ENCODE assay signal across 8 mouse cellular contexts in the genomic region with DNA sequence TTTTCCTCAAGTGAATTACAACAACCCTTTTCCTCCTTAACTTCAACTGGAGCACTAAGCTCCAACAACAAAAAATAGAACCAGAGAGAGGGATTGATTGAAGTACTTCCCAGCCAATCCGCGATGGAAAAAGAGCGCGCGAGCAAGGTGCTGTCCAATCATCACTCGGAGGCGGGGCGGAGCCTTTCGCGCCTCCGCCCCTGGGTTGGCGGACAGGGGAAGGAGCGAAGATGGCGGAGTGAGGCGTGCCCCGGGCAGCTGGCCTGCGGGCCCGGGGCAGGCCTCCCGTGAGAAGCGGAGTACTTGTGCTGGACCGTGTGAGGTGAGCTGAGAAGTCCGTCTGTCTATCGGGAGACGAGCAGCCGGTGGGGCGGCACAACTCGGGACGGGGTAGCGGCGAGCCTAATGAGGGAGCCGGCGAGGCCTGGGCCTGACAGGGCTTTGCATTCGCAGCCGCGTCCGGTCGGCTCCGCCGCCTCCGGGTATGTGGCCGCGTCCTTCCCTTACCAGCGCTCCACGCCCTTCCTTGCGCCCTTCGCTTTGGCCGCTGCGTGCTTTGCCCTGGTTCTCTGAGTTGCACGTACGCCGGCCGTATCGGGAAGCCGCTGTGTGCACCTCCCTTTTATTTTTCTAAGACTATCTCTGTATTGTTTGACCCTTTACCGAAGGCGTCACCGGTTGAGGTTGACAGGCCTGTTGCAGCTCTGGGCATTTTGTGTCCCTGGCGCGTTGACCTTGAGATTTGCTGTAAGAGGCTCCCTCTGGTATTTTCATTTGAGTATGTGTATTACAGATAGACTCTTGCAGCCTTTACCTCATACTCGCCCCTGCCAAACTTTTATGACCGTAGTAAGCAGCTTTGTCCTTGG. TPM values are rescaled to one million over a fixed set of nuclear protein-coding genes. Genes with fewer than 3 reads are reported as not detected.
DNase-seq lines count a peak whose midpoint lies in the region; ATAC-seq lines count a peak whose summit lies in the region.

No protein-coding gene starts in this region.

- no peaks in the 10 kb centered on the region for H3K9me3 ChIP-seq in hindbrain, embryonic 16.5 days (ENCODE audit: control insufficient read depth, low read length)

- no peaks in the 10 kb centered on the region for H3K27me3 ChIP-seq in hindbrain, embryonic 16.5 days (replicated peaks; ENCODE audit: control insufficient read depth, insufficient read depth, low read length)

- peaks cover 51% of the 10 kb centered on the region for H3K79me2 ChIP-seq in macrophage (ENCODE audit: inconsistent target)

- peaks cover 16% of the 10 kb centered on the region for H3K36me3 ChIP-seq in hindbrain, embryonic 16.5 days (ENCODE audit: control insufficient read depth, insufficient read depth, low read length)
- peaks cover 18% of the 10 kb centered on the region for H3K36me3 ChIP-seq in macrophage (ENCODE audit: inconsistent target)

- ATAC-seq in hindbrain, embryonic 16.5 days = peak; percentile 99

- H3K27ac ChIP-seq in hindbrain, embryonic 16.5 days (ENCODE audit: low read depth, low read length) = peak overlapping the region; percentile 92
- H3K27ac ChIP-seq in macrophage = peak overlapping the region; percentile 65

- WGBS in hindbrain, embryonic 16.5 days = 0% methylated on average over 59 of the region's 61 CpGs
- WGBS in macrophage (ENCODE audit: missing documents) = under 1% methylated on average over 53 of the region's 61 CpGs

- peak overlapping the region; percentile 75 for H3K4me2 ChIP-seq in hindbrain, embryonic 16.5 days (ENCODE audit: low read length)

- peak; percentile 87 for DNase-seq in WW6 (ENCODE audit: low read depth, low spot score)
- peak; percentile 96 to 99 for DNase-seq in cerebellum, postnatal 4 days (ENCODE audit: low spot score in 2 of 2)
- DNase-seq in gastrocnemius, adult 18-20 months (ENCODE audit: low spot score) = peak; percentile 99
- peak; percentile 99 for DNase-seq in left cerebral cortex, adult 18-20 months (ENCODE audit: low spot score in 2 of 2)
- DNase-seq in right cerebral cortex, adult 18-20 months = peak; percentile 98
- DNase-seq in urinary bladder, postnatal 10 days (ENCODE audit: low spot score) = peak; percentile 87

- H3K9ac ChIP-seq in hindbrain, embryonic 16.5 days (ENCODE audit: low read depth, low read length) = peak overlapping the region; percentile 95

- H3K4me1 ChIP-seq in hindbrain, embryonic 16.5 days (ENCODE audit: control insufficient read depth, insufficient read depth, low read depth, low read length) = peaks cover 12% of the 10 kb centered on the region

- peak overlapping the region; percentile 90 for H3K4me3 ChIP-seq in hindbrain, embryonic 16.5 days (ENCODE audit: low read length)
- peak overlapping the region; percentile 88 for H3K4me3 ChIP-seq in macrophage (ENCODE audit: inconsistent target)

RNA-seq across cellular contexts. Expression of a gene that starts 23.8 kb away (rescaled TPM):
- total RNA-seq in gastrocnemius, adult 18-20 months (2021) = under 1 TPM; 0.07 to 0.21 TPM
- 13.0 and 16.1 TPM in 2 replicates for polyA plus RNA-seq in hindbrain, embryonic 16.5 days (2015; fragmentation: Nextera tagmentation; extraction: Ambion mirVana)
- under 1 TPM; 0.28 to 0.70 TPM for total RNA-seq in left cerebral cortex, adult 18-20 months (2021)
- 1 to 10 TPM in 19 of 26 experiments, under 1 TPM in 7; 0.37 to 6.0 (median 1.5) TPM for total RNA-seq in macrophage (2018; cell fraction: chromatin; rRNA removed)
- 1 to 10 TPM in 20 of 26 experiments, under 1 TPM in 6; 0.59 to 4.6 (median 2.0) TPM for total RNA-seq in macrophage (2018; cell fraction: cytosol; rRNA removed)
- total RNA-seq in macrophage (2018; cell fraction: nucleus; rRNA removed) = 1 to 10 TPM in 14 of 26 experiments, under 1 TPM in 12; 0.27 to 5.1 (median 1.3) TPM
- polyA plus RNA-seq in macrophage (2018) = 0.55 to 8.9 TPM (median 3.7 TPM) in 3 replicates

RNA-seq across cellular contexts. Expression of a gene that starts 23.9 kb away (rescaled TPM):
- total RNA-seq in gastrocnemius, adult 18-20 months (2021) = not detected
- 5.4 and 6.1 TPM in 2 replicates for polyA plus RNA-seq in hindbrain, embryonic 16.5 days (2015; fragmentation: Nextera tagmentation; extraction: Ambion mirVana)
- under 1 TPM; 0.33 to 0.53 TPM for total RNA-seq in left cerebral cortex, adult 18-20 months (2021)
- total RNA-seq in macrophage (2018; cell fraction: chromatin; rRNA removed) = 1 to 10 TPM in 7 of 26 experiments, under 1 TPM in 7, not detected in 12; 0.46 to 3.0 (median 1.0) TPM
- total RNA-seq in macrophage (2018; cell fraction: cytosol; rRNA removed) = 1 to 10 TPM in 25 of 26 experiments, under 1 TPM in 1; 0.82 to 2.7 (median 1.5) TPM
- 1 to 10 TPM in 7 of 26 experiments, under 1 TPM in 16, not detected in 3; 0.28 to 7.0 (median 0.71) TPM for total RNA-seq in macrophage (2018; cell fraction: nucleus; rRNA removed)
- polyA plus RNA-seq in macrophage (2018) = 0.87 to 6.7 TPM (median 3.3 TPM) in 3 replicates

RNA-seq across cellular contexts. Expression of a gene that starts 46.9 kb away (rescaled TPM):
- 10 to 100 TPM; 75.7 to 78.6 TPM for total RNA-seq in gastrocnemius, adult 18-20 months (2021)
- 57.1 and 61.6 TPM in 2 replicates for polyA plus RNA-seq in hindbrain, embryonic 16.5 days (2015; fragmentation: Nextera tagmentation; extraction: Ambion mirVana)
- 100 to 1,000 TPM; 183 to 190 TPM for total RNA-seq in left cerebral cortex, adult 18-20 months (2021)
- 10 to 100 TPM in 24 of 26 experiments, 1 to 10 TPM in 2; 8.0 to 45.8 (median 21.9) TPM for total RNA-seq in macrophage (2018; cell fraction: chromatin; rRNA removed)
- 10 to 100 TPM; 55.6 to 71.9 (median 63.5) TPM for total RNA-seq in macrophage (2018; cell fraction: cytosol; rRNA removed)
- 10 to 100 TPM; 14.0 to 43.9 (median 26.1) TPM for total RNA-seq in macrophage (2018; cell fraction: nucleus; rRNA removed)
- 58.0 to 67.1 TPM (median 58.9 TPM) in 3 replicates for polyA plus RNA-seq in macrophage (2018)

RNA-seq across cellular contexts. Expression of a gene that starts 46.9 kb away (rescaled TPM):
- total RNA-seq in gastrocnemius, adult 18-20 months (2021) = 1 to 10 TPM; 1.2 to 1.9 TPM
- polyA plus RNA-seq in hindbrain, embryonic 16.5 days (2015; fragmentation: Nextera tagmentation; extraction: Ambion mirVana) = 1.1 and 1.5 TPM in 2 replicates
- total RNA-seq in left cerebral cortex, adult 18-20 months (2021) = under 1 TPM; 0.63 to 0.74 TPM
- total RNA-seq in macrophage (2018; cell fraction: chromatin; rRNA removed) = 1 to 10 TPM in 2 of 26 experiments, under 1 TPM in 18, not detected in 6; 0.11 to 1.1 (median 0.51) TPM
- under 1 TPM; 0.04 to 0.22 (median 0.10) TPM for total RNA-seq in macrophage (2018; cell fraction: cytosol; rRNA removed)
- 1 to 10 TPM in 1 of 26 experiments, under 1 TPM in 19, not detected in 6; 0.06 to 1.2 (median 0.31) TPM for total RNA-seq in macrophage (2018; cell fraction: nucleus; rRNA removed)
- 0.07 to 0.10 TPM (median 0.09 TPM) in 3 replicates for polyA plus RNA-seq in macrophage (2018)

Comparison
In these comparisons a context has a peak if more than half of its experiments do, and no peak if none do; other contexts are left out.
1. Peak in every context shown above with its lines: DNase-seq, ATAC-seq, H3K4me3 ChIP-seq and H3K27ac ChIP-seq.